Mouse (Mus musculus) myocyte (in vitro differentiated cells): ENCODE results near the gene Olfr1135.

ENCODE experiments used
- CEBPB ChIP-seq: IDR thresholded peaks from 2 replicates; pipeline ENCODE4 v1.6.1; 2011; ENCODE audit warnings: mild to moderate bottlenecking, moderate library complexity; ENCODE audit not compliant: poor library complexity, insufficient read depth, severe bottlenecking
- E2F4 ChIP-seq: IDR thresholded peaks from one replicate; pipeline ENCODE4 v1.6.1; 2011; ENCODE audit warnings: mild to moderate bottlenecking, control low read depth, moderate library complexity; ENCODE audit not compliant: insufficient read depth
- MAX ChIP-seq: IDR thresholded peaks from one replicate; pipeline ENCODE4 v1.6.1; 2011; ENCODE audit warnings: low read depth, mild to moderate bottlenecking, control low read depth
- MYOD1 ChIP-seq, 3 experiments: IDR thresholded peaks; one replicate each; pipeline ENCODE4 v1.6.1; 2011; ENCODE audit warnings: control low read depth in 2 of 3, low read depth in 2 of 3, mild to moderate bottlenecking in 2 of 3, moderate library complexity in 1 of 3; ENCODE audit not compliant: insufficient read length in 2 of 3, control insufficient read depth in 1 of 3
- MYOG ChIP-seq, 3 experiments: IDR thresholded peaks; one replicate each; pipeline ENCODE4 v1.6.1; 2011; ENCODE audit warnings: control low read depth in 2 of 3, low read depth in 2 of 3, mild to moderate bottlenecking in 2 of 3; ENCODE audit not compliant: insufficient read length in 2 of 3, control insufficient read depth in 1 of 3, insufficient read depth in 1 of 3
- POLR2A ChIP-seq: IDR thresholded peaks from one replicate; pipeline ENCODE4 v1.6.1; 2011; ENCODE audit warnings: low read depth, mild to moderate bottlenecking, control low read depth, moderate library complexity; ENCODE audit not compliant: insufficient read length
- POLR2AphosphoS2 ChIP-seq: IDR thresholded peaks from one replicate; pipeline ENCODE4 v1.6.1; 2011; ENCODE audit warnings: low read depth, control low read depth; ENCODE audit not compliant: insufficient read length
- REST ChIP-seq: IDR thresholded peaks from one replicate; pipeline ENCODE4 v1.6.1; 2011; ENCODE audit warnings: mild to moderate bottlenecking, control low read depth, moderate library complexity; ENCODE audit not compliant: insufficient read depth, insufficient read length
- SRF ChIP-seq: IDR thresholded peaks from one replicate; pipeline ENCODE4 v1.6.1; 2011; ENCODE audit warnings: low read depth; ENCODE audit not compliant: control insufficient read depth, insufficient read length
- TCF12 ChIP-seq: IDR thresholded peaks from one replicate; pipeline ENCODE4 v1.6.1; 2011; ENCODE audit warnings: mild to moderate bottlenecking, control low read depth; ENCODE audit not compliant: poor library complexity, insufficient read depth, severe bottlenecking
- TCF3 ChIP-seq: IDR thresholded peaks from one replicate; pipeline ENCODE4 v1.6.1; 2011; ENCODE audit warnings: low read depth, control low read depth; ENCODE audit not compliant: insufficient read length
- USF1 ChIP-seq: IDR thresholded peaks from one replicate; pipeline ENCODE4 v1.6.1; 2011; ENCODE audit warnings: low read depth, mild to moderate bottlenecking, control low read depth, moderate library complexity

DNA sequence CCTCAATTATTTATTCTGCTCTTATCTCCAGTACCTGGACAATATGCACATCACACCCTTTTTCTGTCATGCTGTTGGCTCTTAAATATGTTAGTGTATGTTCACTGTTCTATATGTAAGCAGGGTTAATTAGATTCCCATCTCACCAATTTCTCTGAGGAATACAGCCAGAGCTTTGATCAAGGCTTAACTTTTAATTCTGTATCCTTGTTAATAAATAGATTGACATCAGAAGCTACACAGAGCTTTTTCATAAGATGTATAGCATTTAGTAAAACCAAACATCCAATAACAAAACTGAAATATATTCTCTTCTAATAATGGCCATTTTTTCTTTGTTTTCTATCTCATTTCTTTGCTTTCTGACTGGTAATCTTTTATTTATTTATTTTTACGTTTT is at the start of gene Olfr1135:
- TF ChIP-seq USF1, result no peak
- TF ChIP-seq POLR2A, result no peak
- no peak for TF ChIP-seq SRF
- no peak for TF ChIP-seq POLR2AphosphoS2
- no peak for TF ChIP-seq MAX
- no peak for TF ChIP-seq E2F4
- TF ChIP-seq MYOD1 (IDR thresholded peaks at IDR 0.05; ENCODE audit: control insufficient read depth in 1 of 3, insufficient read length in 2 of 3, low read depth in 2 of 3), result no peak
- no peak for TF ChIP-seq MYOG (IDR thresholded peaks at IDR 0.05; ENCODE audit: control insufficient read depth in 1 of 3, insufficient read depth in 1 of 3, insufficient read length in 2 of 3, low read depth in 2 of 3)
- TF ChIP-seq TCF12, result no peak
- no peak for TF ChIP-seq REST
- TF ChIP-seq TCF3, result no peak
- no peak for TF ChIP-seq CEBPB
